ENCODE assay signal across 10 mouse cellular contexts in genomic region chr8:13673215-13673614, GRCm38 (mm10). TPM values are rescaled to one million over a fixed set of nuclear protein-coding genes. Genes with fewer than 3 reads are reported as not detected.
A peak's percentile ranks its signal among the peaks of the same experiment; 100 is the strongest.
DNase-seq lines count a peak whose midpoint lies in the region; ATAC-seq and TF ChIP-seq lines count a peak whose summit lies in the region.
"Had no signal": no experiment of that assay in that cellular context is flagged by ENCODE, and none has a peak within 500 bp of the region (broad histone marks: within the 10 kb centered on the region; RNA-seq: fewer than 3 reads in every experiment).

No protein-coding gene starts in this region.

- DNase-seq in 3134 (ENCODE audit: extremely low read depth, insufficient read length, low spot score) = peak; percentile 54
- peak; percentile 47 for DNase-seq in heart, postnatal 4 days
- DNase-seq in frontal cortex, adult 2 months (ENCODE audit: extremely low spot score in 1 of 2, low spot score in 1 of 2) = no peak
- no peak for DNase-seq in left cerebral cortex, adult 9 months (ENCODE audit: low spot score in 2 of 2)
- no peak for DNase-seq in limb, embryonic 10.5 days (ENCODE audit: low spot score)

- H3K9ac ChIP-seq in intestine, embryonic 16.5 days (ENCODE audit: low read depth, low read length) = 0 out of 2 replicates have a peak overlapping the region, but pooled peaks have one; percentile 14
- no peak overlapping the region for H3K9ac ChIP-seq in intestine, embryonic 15.5 days
- H3K9ac ChIP-seq: embryonic facial prominence, embryonic 13.5 days had no signal

- no peaks in the 10 kb centered on the region for H3K9me3 ChIP-seq in intestine, embryonic 16.5 days (ENCODE audit: control insufficient read depth, low read length)
- H3K9me3 ChIP-seq in intestine, embryonic 15.5 days = no peaks in the 10 kb centered on the region
- H3K9me3 ChIP-seq in limb, embryonic 10.5 days (replicated peaks) = no peaks in the 10 kb centered on the region
- H3K9me3 ChIP-seq: embryonic facial prominence, embryonic 13.5 days had no signal

- TF ChIP-seq POLR2A in bone marrow macrophage, adult 2 months (IDR thresholded peaks at IDR 0.05; ENCODE audit: borderline replicate concordance, low read depth, low read length) = no peak

- peaks cover 24% of the 10 kb centered on the region for H3K4me1 ChIP-seq in intestine, embryonic 16.5 days (ENCODE audit: control insufficient read depth, insufficient read depth, low read length)
- H3K4me1 ChIP-seq in intestine, embryonic 15.5 days (replicated peaks) = peaks cover 30% of the 10 kb centered on the region
- peaks cover 34% of the 10 kb centered on the region for H3K4me1 ChIP-seq in bone marrow macrophage, adult 2 months (ENCODE audit: control insufficient read depth, insufficient read depth, low read length)
- H3K4me1 ChIP-seq in limb, embryonic 10.5 days = peaks cover 35% of the 10 kb centered on the region

- H3K36me3 ChIP-seq in intestine, embryonic 16.5 days (ENCODE audit: control insufficient read depth, insufficient read depth, low read length) = no peaks in the 10 kb centered on the region
- no peaks in the 10 kb centered on the region for H3K36me3 ChIP-seq in intestine, embryonic 15.5 days
- no peaks in the 10 kb centered on the region for H3K36me3 ChIP-seq in limb, embryonic 10.5 days
- H3K36me3 ChIP-seq: embryonic facial prominence, embryonic 13.5 days had no signal

- no peak overlapping the region for H3K4me3 ChIP-seq in intestine, embryonic 16.5 days (ENCODE audit: low read length)
- H3K4me3 ChIP-seq in intestine, embryonic 15.5 days (replicated peaks) = no peak overlapping the region
- H3K4me3 ChIP-seq in bone marrow macrophage, adult 2 months (ENCODE audit: insufficient read depth, low read length) = peak overlapping the region; percentile 49
- H3K4me3 ChIP-seq in limb, embryonic 10.5 days = no peak overlapping the region
- H3K4me3 ChIP-seq: embryonic facial prominence, embryonic 13.5 days had no signal

- H3K4me2 ChIP-seq in intestine, embryonic 16.5 days (ENCODE audit: low read depth, low read length) = no peak overlapping the region
- no peak overlapping the region for H3K4me2 ChIP-seq in intestine, embryonic 15.5 days (replicated peaks)

- no peaks in the 10 kb centered on the region for H3K27me3 ChIP-seq in intestine, embryonic 16.5 days (replicated peaks; ENCODE audit: control insufficient read depth, insufficient read depth, low read length)
- no peaks in the 10 kb centered on the region for H3K27me3 ChIP-seq in intestine, embryonic 15.5 days (replicated peaks)
- H3K27me3 ChIP-seq in limb, embryonic 10.5 days (ENCODE audit: low read depth, poor library complexity, severe bottlenecking) = peaks cover 2% of the 10 kb centered on the region

- 79% methylated on average over 4 of the region's 4 CpGs for WGBS in intestine, embryonic 16.5 days
- 84% methylated on average over 4 of the region's 4 CpGs for WGBS in intestine, embryonic 15.5 days
- WGBS in limb, embryonic 10.5 days = 79% methylated on average over 4 of the region's 4 CpGs

- no peak for ATAC-seq in intestine, embryonic 16.5 days
- no peak for ATAC-seq in intestine, embryonic 15.5 days

- 0 out of 2 replicates have a peak overlapping the region, but pooled peaks have one; percentile 16 for H3K27ac ChIP-seq in intestine, embryonic 16.5 days (ENCODE audit: low read length)
- no peak overlapping the region for H3K27ac ChIP-seq in intestine, embryonic 15.5 days
- H3K27ac ChIP-seq in bone marrow macrophage, adult 2 months (ENCODE audit: insufficient read depth, low read depth, low read length) = peak overlapping the region; percentile 95
- H3K27ac ChIP-seq in limb, embryonic 10.5 days = no peak overlapping the region
- H3K27ac ChIP-seq: embryonic facial prominence, embryonic 13.5 days had no signal

- TF ChIP-seq CTCF in bone marrow macrophage, adult 2 months (IDR thresholded peaks at IDR 0.05; ENCODE audit: low read depth, low read length) = no peak

RNA-seq across cellular contexts. Expression of gene Rasa3, which starts 4.2 kb away (rescaled TPM):
- 20.7 and 21.3 TPM in 2 replicates for polyA plus RNA-seq in intestine, embryonic 16.5 days (2015; fragmentation: Nextera tagmentation; extraction: Ambion mirVana)
- 19.1 and 22.2 TPM in 2 replicates for polyA plus RNA-seq in intestine, embryonic 15.5 days (2015; fragmentation: Nextera tagmentation; extraction: Ambion mirVana)
- polyA plus RNA-seq in bone marrow macrophage, adult 2 months (2012; ENCODE audit: insufficient read depth, insufficient read length, missing spikeins) = 69.3 and 83.2 TPM in 2 replicates
- total RNA-seq in heart, postnatal 4 days (2021) = 10 to 100 TPM; 27.4 to 31.1 TPM
- 86.7 and 95.6 TPM in 2 replicates for polyA plus RNA-seq in frontal cortex, adult 2 months (2012; rRNA removed)
- 17.0 and 18.1 TPM in 2 replicates for polyA plus RNA-seq in limb, embryonic 10.5 days (2016; fragmentation: Nextera tagmentation; extraction: Ambion mirVana)

RNA-seq across cellular contexts. Expression of gene Cfap97d2, which starts 32.5 kb away (rescaled TPM):
- 0.18 TPM in 1 of 2 replicates, not detected in the other for polyA plus RNA-seq in intestine, embryonic 16.5 days (2015; fragmentation: Nextera tagmentation; extraction: Ambion mirVana)
- polyA plus RNA-seq in intestine, embryonic 15.5 days (2015; fragmentation: Nextera tagmentation; extraction: Ambion mirVana) = 0.10 TPM in 1 of 2 replicates, not detected in the other
- 0.84 TPM in 1 of 2 replicates, not detected in the other for polyA plus RNA-seq in bone marrow macrophage, adult 2 months (2012; ENCODE audit: insufficient read depth, insufficient read length, missing spikeins)
- total RNA-seq in heart, postnatal 4 days (2021) = not detected
- 2.5 and 2.7 TPM in 2 replicates for polyA plus RNA-seq in frontal cortex, adult 2 months (2012; rRNA removed)
- not detected in 2 replicates for polyA plus RNA-seq in limb, embryonic 10.5 days (2016; fragmentation: Nextera tagmentation; extraction: Ambion mirVana)
- polyA plus RNA-seq: limb, embryonic 11.5 days had no signal

Comparison
In these comparisons a context has a peak if more than half of its experiments do, and no peak if none do; other contexts are left out.
1. H3K27ac ChIP-seq: peak in intestine, embryonic 16.5 days (single experiment) and bone marrow macrophage, adult 2 months (single experiment); none in intestine, embryonic 15.5 days (single experiment) and limb, embryonic 10.5 days (single experiment).
2. DNase-seq: peak in 3134 (single experiment) and heart, postnatal 4 days (single experiment); none in frontal cortex, adult 2 months (0 of 2), left cerebral cortex, adult 9 months (0 of 2) and limb, embryonic 10.5 days (single experiment).